Mouse (Mus musculus): ENCODE measurements around the gene U2af1l4. TPM values are rescaled to one million over a fixed set of nuclear protein-coding genes. Genes with fewer than 3 reads are reported as not detected.

The U2af1l4 gene
- polyA plus RNA-seq, 1 experiment: 71.1 TPM

DNA sequence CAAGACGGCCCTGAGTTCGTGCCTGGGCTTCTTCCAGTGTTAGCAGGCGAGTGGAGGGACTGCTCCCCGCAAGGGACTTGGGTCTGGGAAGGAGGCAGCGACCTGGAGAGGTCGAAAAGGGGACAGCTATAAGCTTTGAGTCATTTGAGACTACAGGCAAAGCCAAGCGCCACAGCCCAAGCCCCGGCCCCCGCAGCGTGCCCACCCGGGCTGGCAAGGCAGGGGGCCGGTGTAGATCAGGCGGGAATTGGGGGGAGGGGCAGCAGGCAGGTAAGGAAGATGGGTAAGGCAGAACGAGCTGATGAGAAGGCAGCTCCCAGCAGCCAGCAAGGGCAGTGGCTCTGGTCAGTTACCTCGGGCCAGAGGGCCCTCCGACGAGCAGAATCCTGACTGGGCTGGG lies 36.7 kb upstream of the U2af1l4 start:
- Histone ChIP-seq H3K4me3 (replicated peaks; ENCODE audit: control insufficient read depth, low read depth, low read length) (no peak overlapping the region), H3K4me1 (ENCODE audit: control insufficient read depth, insufficient read depth, low read length) (no peaks in the 10 kb centered on the region), H3K27ac (ENCODE audit: control insufficient read depth, insufficient read depth, low read depth, low read length, poor library complexity) (no peak overlapping the region)
- no peak for TF ChIP-seq POLR2A (IDR thresholded peaks at IDR 0.05; ENCODE audit: borderline replicate concordance, control insufficient read depth, low read depth, low read length)
- TF ChIP-seq CTCF (IDR thresholded peaks at IDR 0.05; ENCODE audit: control insufficient read depth, insufficient read depth, low read length): no peak
- WGBS: 89% methylated on average over 17 of the region's 17 CpGs

- WGBS: 92% methylated on average over 14 of the region's 14 CpGs
- no peak overlapping the region for H3K27ac ChIP-seq (ENCODE audit: control insufficient read depth, insufficient read depth, low read depth, low read length, poor library complexity)
- no peak overlapping the region for H3K4me3 ChIP-seq (replicated peaks; ENCODE audit: control insufficient read depth, low read depth, low read length)
- no peak for TF ChIP-seq CTCF (IDR thresholded peaks at IDR 0.05; ENCODE audit: control insufficient read depth, insufficient read depth, low read length)
- H3K4me1 ChIP-seq (ENCODE audit: control insufficient read depth, insufficient read depth, low read length): no peaks in the 10 kb centered on the region
These were observed 36.1 kb upstream of the U2af1l4 start for GRCm38 (mm10) chr7:30526981-30527380.

DNA sequence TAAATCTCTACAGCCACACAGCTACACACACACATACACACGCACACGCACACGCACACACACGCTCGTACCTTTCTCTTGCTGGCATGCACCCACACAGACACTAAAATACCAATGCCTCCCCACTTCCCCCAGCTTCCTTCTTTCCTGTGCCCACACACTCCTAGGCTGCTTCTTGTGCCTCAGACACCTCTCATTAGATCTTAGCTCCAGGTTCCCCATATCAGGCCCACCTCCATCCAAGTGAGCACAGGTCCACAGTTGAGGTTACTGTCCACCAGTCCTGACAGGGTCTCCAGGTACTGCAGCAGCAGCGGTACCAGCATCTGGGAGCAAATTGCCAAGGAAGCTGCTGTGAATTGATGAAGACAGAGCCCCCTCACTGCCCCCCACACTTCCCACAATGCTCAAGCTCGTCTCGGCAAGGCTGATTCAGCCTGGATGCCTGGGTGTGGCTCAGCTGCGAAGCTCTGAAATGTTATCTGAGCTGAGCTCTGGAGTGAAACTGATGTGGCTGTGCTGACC lies 31.7 kb upstream of the U2af1l4 start:
- WGBS: 87% methylated on average over 9 of the region's 9 CpGs
- H3K4me1 ChIP-seq (ENCODE audit: control insufficient read depth, insufficient read depth, low read length): no peaks in the 10 kb centered on the region
- no peak for TF ChIP-seq CTCF (IDR thresholded peaks at IDR 0.05; ENCODE audit: control insufficient read depth, insufficient read depth, low read length)
- TF ChIP-seq POLR2A (IDR thresholded peaks at IDR 0.05; ENCODE audit: borderline replicate concordance, control insufficient read depth, low read depth, low read length): no peak
- no peak overlapping the region for H3K27ac ChIP-seq (ENCODE audit: control insufficient read depth, insufficient read depth, low read depth, low read length, poor library complexity)
- no peak overlapping the region for H3K4me3 ChIP-seq (replicated peaks; ENCODE audit: control insufficient read depth, low read depth, low read length)

GRCm38 (mm10) chr7:30532931-30533330 lies 30.2 kb upstream of the U2af1l4 start:
- Histone ChIP-seq H3K4me1 (ENCODE audit: control insufficient read depth, insufficient read depth, low read length) (no peaks in the 10 kb centered on the region), H3K27ac (ENCODE audit: control insufficient read depth, insufficient read depth, low read depth, low read length, poor library complexity) (no peak overlapping the region), H3K4me3 (replicated peaks; ENCODE audit: control insufficient read depth, low read depth, low read length) (no peak overlapping the region)
- 80% methylated on average over 8 of the region's 8 CpGs for WGBS
- TF ChIP-seq CTCF (IDR thresholded peaks at IDR 0.05; ENCODE audit: control insufficient read depth, insufficient read depth, low read length): no peak
- TF ChIP-seq POLR2A (IDR thresholded peaks at IDR 0.05; ENCODE audit: borderline replicate concordance, control insufficient read depth, low read depth, low read length): no peak

DNA sequence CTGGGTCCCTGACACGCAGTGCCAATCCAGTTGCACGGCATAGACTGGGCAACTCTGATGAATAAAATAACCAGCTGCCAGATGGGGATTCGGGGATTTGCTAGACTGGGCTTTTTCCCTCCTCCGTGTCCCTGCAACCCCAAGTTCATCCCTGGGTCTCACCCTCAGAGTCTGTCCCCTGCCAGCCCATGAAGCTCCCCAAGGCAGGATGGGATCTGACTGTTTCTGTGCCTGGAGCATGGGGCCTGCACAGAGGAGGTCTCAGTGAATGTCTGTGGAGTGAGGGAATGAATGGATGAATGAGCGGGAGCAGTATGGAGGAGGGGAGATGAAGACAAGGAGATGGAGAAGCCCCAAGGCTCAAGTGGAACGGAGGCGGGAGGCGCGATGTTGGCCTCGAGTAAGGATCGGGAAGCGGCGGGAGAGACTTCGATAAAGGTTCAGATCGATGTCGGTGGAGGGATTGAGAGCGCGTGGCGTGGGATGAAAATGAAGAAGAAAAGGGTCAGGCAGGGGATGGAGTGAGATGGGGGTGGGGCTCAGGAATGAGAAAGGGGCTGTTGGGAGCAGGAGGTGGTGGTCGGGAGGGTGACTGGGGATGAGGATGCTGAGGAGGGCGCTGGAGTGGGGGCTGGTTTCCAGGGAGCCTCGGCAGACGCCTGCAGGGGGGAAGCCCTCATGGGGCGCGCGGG lies 29.0 kb upstream of the U2af1l4 start:
- no peak for TF ChIP-seq CTCF (IDR thresholded peaks at IDR 0.05; ENCODE audit: control insufficient read depth, insufficient read depth, low read length)
- TF ChIP-seq POLR2A (IDR thresholded peaks at IDR 0.05; ENCODE audit: borderline replicate concordance, control insufficient read depth, low read depth, low read length): no peak
- H3K4me1 ChIP-seq (ENCODE audit: control insufficient read depth, insufficient read depth, low read length): no peaks in the 10 kb centered on the region
- H3K4me3 ChIP-seq (replicated peaks; ENCODE audit: control insufficient read depth, low read depth, low read length): peak overlapping the region; percentile 77
- H3K27ac ChIP-seq (ENCODE audit: control insufficient read depth, insufficient read depth, low read depth, low read length, poor library complexity): no peak overlapping the region; the same call in 1 of the 2 replicates
- 31% methylated on average over 26 of the region's 26 CpGs for WGBS

DNA sequence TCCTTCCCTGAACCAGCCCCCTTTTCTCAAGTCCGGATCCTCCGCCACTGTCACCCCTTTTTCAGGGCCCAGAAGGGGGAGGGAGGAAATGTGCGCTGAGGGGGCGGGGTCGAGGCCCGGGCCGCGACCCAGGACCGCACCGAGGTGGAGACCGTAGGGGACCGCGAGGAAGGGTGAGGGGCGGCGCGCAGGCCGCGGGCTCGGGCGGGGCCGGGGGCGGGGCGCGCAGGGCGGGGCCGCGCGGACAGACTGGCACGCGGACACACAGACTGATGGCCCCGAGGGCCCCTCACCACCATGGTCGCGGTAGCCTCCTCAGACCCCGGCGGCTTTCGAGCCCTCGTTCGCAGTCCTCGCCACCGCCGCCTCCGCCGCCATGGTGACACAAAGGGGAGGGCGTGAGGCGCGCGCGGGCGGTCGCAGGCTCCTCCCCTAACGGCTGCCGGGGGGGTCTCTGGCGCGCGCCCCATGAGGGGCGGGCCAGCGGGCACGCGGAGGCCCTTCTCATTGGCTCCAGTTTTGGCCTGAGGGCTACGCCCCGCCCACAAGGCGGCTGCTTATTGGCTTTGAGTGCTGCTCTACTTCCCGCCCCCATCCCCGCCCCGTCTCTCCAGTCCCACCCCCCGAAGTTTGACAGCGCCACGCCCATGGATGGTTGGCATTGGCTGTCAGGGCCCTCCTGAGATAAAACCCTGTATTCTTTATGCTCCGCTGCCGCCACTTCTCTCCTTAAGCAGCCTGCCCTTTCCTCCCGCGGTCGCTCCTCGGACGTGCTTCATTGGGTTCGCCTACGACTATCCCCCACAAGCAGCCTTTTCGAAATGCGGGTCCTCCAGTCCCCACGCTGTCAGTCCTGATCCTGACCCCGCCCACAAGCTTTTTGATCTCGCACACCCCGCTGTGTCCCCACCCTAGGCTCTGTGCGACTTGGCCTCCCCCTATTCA lies 28.2 kb upstream of the U2af1l4 start, which contains the start of gene Arhgap33:
Gene Arhgap33, minus strand, starts transcription at position 428 of the 945 bp plus-strand sequence.
- H3K4me3 ChIP-seq (replicated peaks; ENCODE audit: control insufficient read depth, low read depth, low read length): peak within 1 kb of the TSS; percentile 77
- WGBS: under 1% methylated on average over 84 of the region's 84 CpGs
- TF ChIP-seq POLR2A (IDR thresholded peaks at IDR 0.05; ENCODE audit: borderline replicate concordance, control insufficient read depth, low read depth, low read length) (peak; percentile 73; the same call in 1 of the 2 replicates), CTCF (IDR thresholded peaks at IDR 0.05; ENCODE audit: control insufficient read depth, insufficient read depth, low read length) (no peak)
- H3K4me1 ChIP-seq (ENCODE audit: control insufficient read depth, insufficient read depth, low read length): no peaks in the 10 kb centered on the region
- H3K27ac ChIP-seq (ENCODE audit: control insufficient read depth, insufficient read depth, low read depth, low read length, poor library complexity): peak within 1 kb of the TSS; percentile 73

DNA sequence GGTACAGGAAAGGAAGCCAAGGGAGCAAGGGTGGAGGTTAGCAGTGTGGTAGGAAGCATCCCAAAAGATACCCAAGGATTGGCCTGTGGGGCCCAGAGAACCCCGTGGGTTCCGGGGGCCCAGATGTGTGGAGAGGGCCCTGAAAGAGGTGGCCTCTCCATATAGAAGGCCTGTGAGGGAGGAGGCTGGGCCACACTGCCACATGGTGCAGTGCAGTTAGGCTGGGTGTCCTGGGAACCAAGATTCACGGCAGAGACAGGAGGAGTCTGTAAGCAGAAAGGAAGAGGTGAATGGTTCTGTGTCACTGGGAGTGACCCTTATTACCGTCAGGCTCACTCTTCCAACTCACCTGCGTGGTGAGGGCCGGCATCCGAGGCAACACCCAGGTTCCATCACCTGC lies 22.5 kb upstream of the U2af1l4 start:
- Histone ChIP-seq H3K4me1 (ENCODE audit: control insufficient read depth, insufficient read depth, low read length) (no peaks in the 10 kb centered on the region; the same call in 1 of the 2 replicates), H3K4me3 (replicated peaks; ENCODE audit: control insufficient read depth, low read depth, low read length) (no peak overlapping the region), H3K27ac (ENCODE audit: control insufficient read depth, insufficient read depth, low read depth, low read length, poor library complexity) (no peak overlapping the region)
- no peak for TF ChIP-seq POLR2A (IDR thresholded peaks at IDR 0.05; ENCODE audit: borderline replicate concordance, control insufficient read depth, low read depth, low read length)
- 93% methylated on average over 7 of the region's 7 CpGs for WGBS

DNA sequence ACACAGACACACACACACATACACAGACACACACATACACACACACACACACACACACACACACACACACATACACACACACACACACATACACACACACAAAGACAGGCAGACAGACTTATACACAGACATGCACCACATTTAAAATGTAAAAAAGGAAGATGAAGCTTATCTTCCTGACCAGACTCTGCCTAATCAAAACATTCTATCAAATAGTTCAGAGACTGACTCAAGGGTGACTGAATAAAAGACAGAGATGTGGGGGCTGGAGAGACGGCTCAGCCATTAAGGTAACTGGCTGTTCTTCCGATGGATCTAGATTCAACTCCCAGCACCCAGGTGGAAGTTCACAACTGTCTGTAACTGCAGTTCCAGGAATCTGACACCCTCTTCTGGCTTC lies 18.8 kb upstream of the U2af1l4 start:
- WGBS: 68% methylated on average over 2 of the region's 2 CpGs
- TF ChIP-seq CTCF (IDR thresholded peaks at IDR 0.05; ENCODE audit: control insufficient read depth, insufficient read depth, low read length) (no peak), POLR2A (IDR thresholded peaks at IDR 0.05; ENCODE audit: borderline replicate concordance, control insufficient read depth, low read depth, low read length) (no peak)
- no peaks in the 10 kb centered on the region; the same call in 1 of the 2 replicates for H3K4me1 ChIP-seq (ENCODE audit: control insufficient read depth, insufficient read depth, low read length)
- H3K27ac ChIP-seq (ENCODE audit: control insufficient read depth, insufficient read depth, low read depth, low read length, poor library complexity): no peak overlapping the region
- H3K4me3 ChIP-seq (replicated peaks; ENCODE audit: control insufficient read depth, low read depth, low read length): no peak overlapping the region
